ENCODE assay signal across 11 mouse cellular contexts in the genomic region with DNA sequence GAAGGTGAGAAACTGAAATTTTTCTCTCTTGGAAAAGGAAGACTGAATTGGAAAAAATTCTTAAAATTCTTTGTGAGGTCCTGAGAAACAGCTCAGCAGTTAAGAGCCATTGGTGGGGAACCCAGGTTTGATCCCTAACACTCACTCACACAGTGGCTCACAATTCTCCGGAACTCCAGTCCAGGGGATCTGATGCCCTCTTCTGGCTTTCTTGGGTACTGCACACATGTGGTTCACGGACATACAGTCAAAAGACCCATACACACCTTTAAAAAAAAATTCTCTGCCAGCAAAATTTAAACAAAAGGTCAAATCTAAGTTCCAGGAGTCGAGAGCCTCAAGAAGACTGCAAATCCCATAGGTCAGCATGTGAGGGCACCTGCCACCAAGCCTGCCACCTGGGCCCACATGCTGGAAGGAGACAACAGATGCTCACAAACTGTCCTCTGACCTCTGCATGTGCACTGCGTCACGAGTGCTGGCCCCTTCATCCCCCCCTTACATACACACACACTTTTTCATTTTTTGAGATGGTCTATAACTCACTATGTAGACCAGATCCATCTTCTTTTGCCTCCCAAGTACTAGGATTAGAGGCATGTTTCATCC. TPM values are rescaled to one million over a fixed set of nuclear protein-coding genes. Genes with fewer than 3 reads are reported as not detected.
A peak's percentile ranks its signal among the peaks of the same experiment; 100 is the strongest.
DNase-seq lines count a peak whose midpoint lies in the region; ATAC-seq lines count a peak whose summit lies in the region.
"Had no signal": no experiment of that assay in that cellular context is flagged by ENCODE, and none has a peak within 500 bp of the region (broad histone marks: within the 10 kb centered on the region; RNA-seq: fewer than 3 reads in every experiment).

No protein-coding gene starts in this region.

- peak; percentile 40 to 76 for DNase-seq in heart, adult 18-20 months
- DNase-seq in heart, adult 11 months = no peak
- DNase-seq in ovary, postnatal 14 days (ENCODE audit: low spot score) = peak; percentile 52
- DNase-seq in ovary, postnatal 10 days (ENCODE audit: low spot score) = no peak
- DNase-seq in adrenal gland, postnatal 36 days = peak; percentile 59 to 60
- DNase-seq in kidney, postnatal 10 days = peak; percentile 83
- peak; percentile 49 for DNase-seq in mesoderm, embryonic 11.5 days (ENCODE audit: low read depth, low spot score)

- no peak for ATAC-seq in inflammation-experienced regulatory T-cells, adult 6 months

RNA-seq across cellular contexts. Expression of a gene that starts 12.6 kb away (rescaled TPM):
- under 1 TPM; 0.25 to 0.93 TPM for total RNA-seq in heart, adult 18-20 months (2021)
- total RNA-seq in adrenal gland, postnatal 36 days (2021) = 1 to 10 TPM; 1.4 to 9.6 TPM
- 1 to 10 TPM in 1 of 3 experiments, not detected in 2; 1.4 TPM for polyA plus RNA-seq in inflammation-experienced regulatory T-cells, adult 6 months (2017; shearing (Covaris generic))

RNA-seq across cellular contexts. Expression of a gene that starts 22.2 kb away (rescaled TPM):
- total RNA-seq in heart, adult 18-20 months (2021) = under 1 TPM; 0.67 to 0.77 TPM
- total RNA-seq in adrenal gland, postnatal 36 days (2021) = 1 to 10 TPM in 1 of 2 experiments, under 1 TPM in 1; 0.95 to 1.6 TPM
- polyA plus RNA-seq in inflammation-experienced regulatory T-cells, adult 6 months (2017; shearing (Covaris generic)) = 1 to 10 TPM; 1.1 to 7.4 (median 4.2) TPM

RNA-seq across cellular contexts. Expression of a gene that starts 22.3 kb away (rescaled TPM):
- total RNA-seq in heart, adult 18-20 months (2021) = 10 to 100 TPM; 11.0 TPM
- 10 to 100 TPM; 13.0 to 20.0 TPM for total RNA-seq in adrenal gland, postnatal 36 days (2021)
- polyA plus RNA-seq in inflammation-experienced regulatory T-cells, adult 6 months (2017; shearing (Covaris generic)) = 10 to 100 TPM in 2 of 3 experiments, 1 to 10 TPM in 1; 5.3 to 14.7 (median 11.0) TPM

RNA-seq across cellular contexts. Expression of a gene that starts 48.6 kb away (rescaled TPM):
- not detected for total RNA-seq in heart, adult 18-20 months (2021)
- total RNA-seq in adrenal gland, postnatal 36 days (2021) = not detected
- 1 to 10 TPM in 1 of 3 experiments, not detected in 2; 1.1 TPM for polyA plus RNA-seq in inflammation-experienced regulatory T-cells, adult 6 months (2017; shearing (Covaris generic))
- polyA plus RNA-seq: embryonic facial prominence, embryonic 12.5 days; limb, embryonic 13.5 days; stomach, embryonic 16.5 days had no signal

RNA-seq across cellular contexts. Expression of a gene that starts 59.1 kb away (rescaled TPM):
- 1 to 10 TPM; 3.4 to 4.1 TPM for total RNA-seq in heart, adult 18-20 months (2021)
- 10 to 100 TPM; 15.5 to 16.7 TPM for total RNA-seq in adrenal gland, postnatal 36 days (2021)
- polyA plus RNA-seq in inflammation-experienced regulatory T-cells, adult 6 months (2017; shearing (Covaris generic)) = 10 to 100 TPM in 1 of 3 experiments, 1 to 10 TPM in 2; 5.9 to 10.2 (median 8.2) TPM

Comparison
In these comparisons a context has a peak if more than half of its experiments do, and no peak if none do; other contexts are left out.
1. DNase-seq: peak in heart, adult 18-20 months (2 of 2), ovary, postnatal 14 days (single experiment), adrenal gland, postnatal 36 days (2 of 2), kidney, postnatal 10 days (single experiment) and mesoderm, embryonic 11.5 days (single experiment); none in heart, adult 11 months (single experiment) and ovary, postnatal 10 days (single experiment).